Comparison of ENCODE assay signal across 16 mouse cellular contexts in genomic region chr9:118860613-118861141, GRCm38 (mm10).
DNase-seq lines count a peak whose midpoint lies in the region; ATAC-seq and TF ChIP-seq lines count a peak whose summit lies in the region.
"Had no signal": no experiment of that assay in that cellular context is flagged by ENCODE, and none has a peak within 500 bp of the region (broad histone marks: within the 10 kb centered on the region; RNA-seq: fewer than 3 reads in every experiment).

No protein-coding gene starts in this region.

- intact Hi-C loops in left cerebral cortex, postnatal 36 days (cut with DNase I) = no loop called here

- TF ChIP-seq CTCF in hindbrain, postnatal 0 days (IDR thresholded peaks at IDR 0.05; ENCODE audit: low read depth) = no peak

- WGBS in hindbrain, embryonic 13.5 days = 50% methylated on average over 12 of the region's 12 CpGs
- 70% methylated on average over 12 of the region's 12 CpGs for WGBS in hindbrain, postnatal 0 days
- 83% methylated on average over 12 of the region's 12 CpGs for WGBS in midbrain, embryonic 10.5 days
- 79% methylated on average over 12 of the region's 12 CpGs for WGBS in midbrain, embryonic 15.5 days
- WGBS in embryonic facial prominence, embryonic 10.5 days = 54% methylated on average over 12 of the region's 12 CpGs

- H3K36me3 ChIP-seq in hindbrain, embryonic 13.5 days = no peaks in the 10 kb centered on the region
- H3K36me3 ChIP-seq in hindbrain, postnatal 0 days (ENCODE audit: insufficient read depth, low read length) = no peaks in the 10 kb centered on the region
- H3K36me3 ChIP-seq in midbrain, embryonic 10.5 days = no peaks in the 10 kb centered on the region
- H3K36me3 ChIP-seq in midbrain, embryonic 15.5 days (replicated peaks) = no peaks in the 10 kb centered on the region
- H3K36me3 ChIP-seq in embryonic facial prominence, embryonic 10.5 days (replicated peaks) = peaks cover 7% of the 10 kb centered on the region; the same call in 1 of the 2 replicates
- H3K36me3 ChIP-seq: embryonic facial prominence, embryonic 15.5 days; midbrain, embryonic 13.5 days had no signal

- H3K9me3 ChIP-seq in hindbrain, embryonic 13.5 days = no peaks in the 10 kb centered on the region
- no peaks in the 10 kb centered on the region for H3K9me3 ChIP-seq in hindbrain, postnatal 0 days (ENCODE audit: low read length)
- H3K9me3 ChIP-seq in midbrain, embryonic 10.5 days (replicated peaks) = no peaks in the 10 kb centered on the region
- H3K9me3 ChIP-seq in midbrain, embryonic 15.5 days = no peaks in the 10 kb centered on the region
- no peaks in the 10 kb centered on the region for H3K9me3 ChIP-seq in embryonic facial prominence, embryonic 10.5 days
- H3K9me3 ChIP-seq: embryonic facial prominence, embryonic 15.5 days; midbrain, embryonic 13.5 days had no signal

- peaks cover 16% of the 10 kb centered on the region for H3K4me1 ChIP-seq in hindbrain, embryonic 13.5 days (replicated peaks)
- H3K4me1 ChIP-seq in hindbrain, postnatal 0 days (ENCODE audit: insufficient read depth, low read length) = no peaks in the 10 kb centered on the region
- H3K4me1 ChIP-seq in midbrain, embryonic 10.5 days = peaks cover 24% of the 10 kb centered on the region
- H3K4me1 ChIP-seq in midbrain, embryonic 15.5 days = no peaks in the 10 kb centered on the region
- H3K4me1 ChIP-seq in embryonic facial prominence, embryonic 10.5 days = peaks cover 65% of the 10 kb centered on the region

- DNase-seq in hindbrain, postnatal 0 days (ENCODE audit: low spot score) = no peak
- DNase-seq in midbrain, embryonic 10.5 days (ENCODE audit: low spot score) = no peak
- DNase-seq in embryonic facial prominence, embryonic 10.5 days (ENCODE audit: low spot score) = peak; percentile 45
- DNase-seq in right cerebral cortex, postnatal 4 days = no peak
- no peak for DNase-seq in left cerebral cortex, postnatal 36 days (ENCODE audit: low spot score in 2 of 2)
- DNase-seq: cerebellum, adult 8-10 months; heart, postnatal 14 days; kidney, adult 11 months; layer of hippocampus, postnatal 36 days; liver, postnatal 0 days; retina, postnatal 1 day had no signal

- H3K4me3 ChIP-seq in hindbrain, embryonic 13.5 days = no peak overlapping the region
- no peak overlapping the region for H3K4me3 ChIP-seq in hindbrain, postnatal 0 days (ENCODE audit: low read length)
- no peak overlapping the region for H3K4me3 ChIP-seq in midbrain, embryonic 10.5 days
- no peak overlapping the region for H3K4me3 ChIP-seq in midbrain, embryonic 15.5 days
- H3K4me3 ChIP-seq in embryonic facial prominence, embryonic 10.5 days = no peak overlapping the region
- H3K4me3 ChIP-seq: embryonic facial prominence, embryonic 15.5 days; midbrain, embryonic 13.5 days had no signal

- H3K9ac ChIP-seq in hindbrain, embryonic 13.5 days = no peak overlapping the region
- no peak overlapping the region for H3K9ac ChIP-seq in hindbrain, postnatal 0 days (replicated peaks; ENCODE audit: low read length)
- H3K9ac ChIP-seq in midbrain, embryonic 15.5 days = no peak overlapping the region
- H3K9ac ChIP-seq: embryonic facial prominence, embryonic 15.5 days; liver, postnatal 0 days; midbrain, embryonic 13.5 days had no signal

- ATAC-seq in hindbrain, embryonic 13.5 days (ENCODE audit: low FRiP score) = no peak
- no peak for ATAC-seq in hindbrain, postnatal 0 days
- ATAC-seq in midbrain, embryonic 15.5 days (replicated peaks) = no peak
- ATAC-seq: liver, postnatal 0 days; midbrain, embryonic 13.5 days had no signal

- peak overlapping the region; percentile 14; the same call in 1 of the 2 replicates for H3K27ac ChIP-seq in hindbrain, embryonic 13.5 days
- H3K27ac ChIP-seq in hindbrain, postnatal 0 days = no peak overlapping the region
- 0 out of 2 replicates have a peak overlapping the region, but pooled peaks have one; percentile 9 for H3K27ac ChIP-seq in midbrain, embryonic 10.5 days (replicated peaks)
- H3K27ac ChIP-seq in midbrain, embryonic 15.5 days = no peak overlapping the region
- H3K27ac ChIP-seq in embryonic facial prominence, embryonic 10.5 days (replicated peaks) = peak overlapping the region; percentile 65
- H3K27ac ChIP-seq: embryonic facial prominence, embryonic 15.5 days; kidney, postnatal 0 days; midbrain, embryonic 13.5 days had no signal

- H3K27me3 ChIP-seq in hindbrain, embryonic 13.5 days = no peaks in the 10 kb centered on the region
- H3K27me3 ChIP-seq in hindbrain, postnatal 0 days (ENCODE audit: insufficient read depth, low read length) = no peaks in the 10 kb centered on the region
- H3K27me3 ChIP-seq in midbrain, embryonic 10.5 days (ENCODE audit: low read depth, poor library complexity, severe bottlenecking) = no peaks in the 10 kb centered on the region
- no peaks in the 10 kb centered on the region for H3K27me3 ChIP-seq in midbrain, embryonic 15.5 days (replicated peaks)
- no peaks in the 10 kb centered on the region for H3K27me3 ChIP-seq in embryonic facial prominence, embryonic 10.5 days (replicated peaks; ENCODE audit: low read depth, poor library complexity, severe bottlenecking)
- H3K27me3 ChIP-seq: embryonic facial prominence, embryonic 15.5 days; midbrain, embryonic 13.5 days had no signal

- no peak overlapping the region for H3K4me2 ChIP-seq in hindbrain, embryonic 13.5 days
- no peak overlapping the region for H3K4me2 ChIP-seq in hindbrain, postnatal 0 days (ENCODE audit: low read depth, low read length)
- H3K4me2 ChIP-seq in midbrain, embryonic 15.5 days = no peak overlapping the region
- H3K4me2 ChIP-seq: embryonic facial prominence, embryonic 15.5 days; midbrain, embryonic 13.5 days had no signal

Comparison
In these comparisons a context has a peak if more than half of its experiments do, and no peak if none do; other contexts are left out.
1. H3K27ac ChIP-seq: peak in hindbrain, embryonic 13.5 days (single experiment), midbrain, embryonic 10.5 days (single experiment) and embryonic facial prominence, embryonic 10.5 days (single experiment); none in hindbrain, postnatal 0 days (single experiment) and midbrain, embryonic 15.5 days (single experiment).